Mouse (Mus musculus) olfactory bulb, adult 2 months (tissue): ENCODE data around the gene 4833427G06Rik.

ENCODE experiments used
- CTCF ChIP-seq: fragments of 200-500 bp; IDR thresholded peaks from 2 replicates; pipeline ENCODE4 v1.5.1; 2012; ENCODE audit warnings: low read depth, mild to moderate bottlenecking, low read length, moderate library complexity; ENCODE audit not compliant: insufficient read depth
- POLR2A ChIP-seq: fragments of 200-500 bp; IDR thresholded peaks from 2 replicates; pipeline ENCODE4 v1.6.1; 2012; ENCODE audit warnings: mild to moderate bottlenecking, low read depth, low read length, moderate library complexity; ENCODE audit not compliant: insufficient read depth

DNA sequence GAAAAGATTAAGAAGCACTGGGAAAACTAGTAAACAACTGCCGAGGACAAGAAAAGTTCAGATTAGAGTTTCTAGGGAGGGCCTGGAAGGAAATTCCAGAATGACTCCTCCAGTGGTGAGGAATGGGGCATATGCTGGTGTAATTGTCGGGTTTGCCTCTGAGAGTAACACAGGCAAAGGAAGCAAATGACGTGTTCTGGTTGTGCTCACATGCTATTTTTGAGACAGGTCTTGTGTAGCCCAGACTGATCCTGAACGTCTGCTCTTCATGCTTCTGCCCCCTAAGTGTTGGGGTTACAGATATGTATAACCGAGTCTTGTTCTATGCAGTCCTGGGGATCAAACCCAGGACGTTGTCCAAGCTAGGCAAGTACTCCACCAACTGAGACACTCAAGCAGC, 70.3 kb downstream of the 4833427G06Rik start:
- TF ChIP-seq CTCF (no peak), POLR2A (no peak)
